Mouse (Mus musculus): ENCODE measurements around the gene Pde4b. TPM values are rescaled to one million over a fixed set of nuclear protein-coding genes. Genes with fewer than 3 reads are reported as not detected.

Gene Pde4b
- polyA plus RNA-seq, 1 experiment from 2014 or later, result 32.1 TPM

DNA sequence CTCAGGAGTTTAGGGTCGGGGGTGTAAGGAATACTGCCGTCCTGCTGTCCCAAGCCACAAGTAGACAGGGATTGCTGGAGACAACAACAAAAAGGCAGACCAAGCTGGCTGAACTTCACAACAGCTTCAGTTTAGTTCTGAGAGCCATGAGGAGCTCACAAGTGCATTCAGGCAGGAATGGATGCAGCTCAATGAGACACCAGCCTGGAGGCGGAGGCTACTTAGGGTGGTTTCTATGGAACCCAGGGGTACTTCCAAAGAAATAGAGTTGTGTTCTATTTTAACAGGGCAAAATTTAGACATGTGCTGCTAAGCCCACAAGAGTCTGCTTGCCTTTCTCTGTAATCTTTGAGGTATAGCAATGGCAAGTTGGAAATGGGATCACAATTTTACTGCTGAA, 336.8 kb downstream of the Pde4b start:
- Histone ChIP-seq H3K27ac (ENCODE audit: low read length) (no peak overlapping the region), H3K4me2 (ENCODE audit: low read length) (no peak overlapping the region), H3K27me3 (replicated peaks; ENCODE audit: control insufficient read depth, insufficient read depth, low read length) (no peaks in the 10 kb centered on the region), H3K9ac (replicated peaks; ENCODE audit: low read depth, low read length) (no peak overlapping the region), H3K4me1 (replicated peaks; ENCODE audit: control insufficient read depth, insufficient read depth, low read length) (peaks cover 10% of the 10 kb centered on the region; the same call in 1 of the 2 replicates), H3K4me3 (replicated peaks; ENCODE audit: low read length) (no peak overlapping the region), H3K36me3 (ENCODE audit: control insufficient read depth, insufficient read depth) (no peaks in the 10 kb centered on the region), H3K9me3 (ENCODE audit: control insufficient read depth, low read length) (no peaks in the 10 kb centered on the region)
- 84% methylated on average over 3 of the region's 3 CpGs for WGBS
- no peak for ATAC-seq

DNA sequence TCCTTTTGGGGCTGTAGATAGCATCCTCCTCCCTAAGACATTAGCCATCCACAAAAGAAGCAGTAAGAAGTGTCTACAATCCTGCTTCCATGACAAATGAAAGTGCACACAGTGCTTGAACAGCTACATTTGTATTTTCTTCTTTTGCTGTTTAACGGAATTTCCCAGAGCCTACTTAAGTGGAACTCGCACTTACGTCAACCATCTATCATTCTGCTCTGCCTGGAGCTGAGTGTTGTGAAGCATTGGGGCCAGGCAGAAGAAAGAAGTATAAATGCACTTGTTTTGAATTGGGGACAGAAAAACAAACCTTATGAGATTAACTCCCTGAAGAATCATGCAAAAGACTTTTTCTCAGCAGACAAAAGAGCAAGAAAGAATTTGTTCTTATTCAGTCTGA, 338.1 kb downstream of the Pde4b start:
- Histone ChIP-seq H3K9ac (replicated peaks; ENCODE audit: low read depth, low read length) (no peak overlapping the region), H3K27ac (ENCODE audit: low read length) (no peak overlapping the region), H3K4me2 (ENCODE audit: low read length) (no peak overlapping the region), H3K36me3 (ENCODE audit: control insufficient read depth, insufficient read depth) (no peaks in the 10 kb centered on the region), H3K9me3 (ENCODE audit: control insufficient read depth, low read length) (no peaks in the 10 kb centered on the region), H3K27me3 (replicated peaks; ENCODE audit: control insufficient read depth, insufficient read depth, low read length) (no peaks in the 10 kb centered on the region), H3K4me3 (replicated peaks; ENCODE audit: low read length) (no peak overlapping the region), H3K4me1 (replicated peaks; ENCODE audit: control insufficient read depth, insufficient read depth, low read length) (peaks cover 10% of the 10 kb centered on the region; the same call in 1 of the 2 replicates)
- WGBS, result 73% methylated on average over 3 of the region's 3 CpGs
- ATAC-seq, result no peak

DNA sequence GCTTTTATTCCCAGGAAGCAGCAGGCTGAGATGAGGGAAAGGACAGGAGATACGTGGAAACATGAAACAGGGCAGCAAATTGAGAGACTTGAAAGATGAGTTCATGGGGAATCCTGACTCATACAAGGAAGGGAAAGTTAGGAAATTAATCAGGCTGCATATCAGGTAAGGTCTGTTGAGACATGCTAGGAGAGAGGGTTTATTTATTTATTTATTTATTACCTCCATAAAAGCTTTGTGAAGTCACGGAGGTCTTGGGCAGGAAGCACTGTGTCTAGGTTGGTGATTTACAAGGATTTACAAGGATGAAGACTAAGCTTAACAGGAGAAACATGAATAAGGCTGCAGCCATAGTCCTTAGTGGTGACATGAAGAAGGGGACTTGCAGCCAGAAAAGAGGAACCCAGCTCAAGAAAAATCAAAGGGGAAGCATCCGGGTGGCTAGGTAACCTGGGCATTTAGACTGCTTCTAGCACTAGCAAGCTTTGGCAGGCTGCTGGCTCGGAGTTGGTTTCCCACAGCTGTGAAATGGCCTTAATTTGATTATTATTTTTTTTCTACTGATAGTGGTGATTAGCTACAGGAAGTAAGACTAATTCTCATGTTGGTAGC, 342.5 kb downstream of the Pde4b start:
- H3K4me3 ChIP-seq (replicated peaks; ENCODE audit: low read length), result no peak overlapping the region
- H3K4me1 ChIP-seq (replicated peaks; ENCODE audit: control insufficient read depth, insufficient read depth, low read length), result peaks cover 7% of the 10 kb centered on the region
- H3K27ac ChIP-seq (ENCODE audit: low read length), result no peak overlapping the region
- 72% methylated on average over 4 of the region's 4 CpGs for WGBS
- H3K9ac ChIP-seq (replicated peaks; ENCODE audit: low read depth, low read length), result no peak overlapping the region
- ATAC-seq, result no peak
- H3K27me3 ChIP-seq (replicated peaks; ENCODE audit: control insufficient read depth, insufficient read depth, low read length), result no peaks in the 10 kb centered on the region
- no peaks in the 10 kb centered on the region for H3K9me3 ChIP-seq (ENCODE audit: control insufficient read depth, low read length)
- H3K36me3 ChIP-seq (ENCODE audit: control insufficient read depth, insufficient read depth), result no peaks in the 10 kb centered on the region
- H3K4me2 ChIP-seq (ENCODE audit: low read length), result no peak overlapping the region

DNA sequence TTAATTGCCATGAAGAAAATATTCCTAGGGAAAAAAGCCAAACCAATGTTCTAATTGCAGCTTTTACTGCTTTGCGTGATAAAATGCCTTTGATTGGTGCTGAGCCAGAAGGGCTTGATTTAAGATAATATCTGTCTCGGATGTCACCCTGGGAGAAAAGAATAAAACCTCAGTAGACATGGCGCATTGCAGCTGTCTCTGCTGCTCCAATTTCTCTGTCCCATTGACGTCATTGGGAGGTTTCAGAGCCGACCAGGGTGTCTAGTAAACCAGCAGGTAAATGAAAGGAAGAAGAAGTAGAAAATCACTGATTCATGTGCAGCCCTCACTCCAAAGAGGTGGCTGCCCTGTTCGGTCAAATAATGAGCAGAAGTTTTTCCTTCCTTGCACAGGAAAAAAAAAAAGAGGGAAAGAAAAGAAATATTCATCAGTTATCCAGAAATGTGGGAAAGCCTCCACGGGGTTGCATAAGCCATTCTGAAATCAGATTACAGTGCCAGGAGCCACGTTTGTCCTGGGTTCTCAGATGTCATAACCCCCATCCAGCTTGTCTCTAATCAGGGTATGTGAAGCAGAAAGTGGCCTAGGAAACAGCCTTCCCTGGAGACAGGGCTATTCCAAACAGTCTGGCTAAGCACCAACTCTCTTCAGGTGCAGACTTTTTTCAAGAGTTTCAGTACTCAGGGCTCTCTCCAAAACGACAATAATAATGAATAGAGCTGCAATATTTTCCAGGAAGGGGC, 344.9 kb downstream of the Pde4b start:
- peak overlapping the region; percentile 10; the same call in 1 of the 2 replicates for H3K4me2 ChIP-seq (ENCODE audit: low read length)
- H3K27me3 ChIP-seq (replicated peaks; ENCODE audit: control insufficient read depth, insufficient read depth, low read length), result no peaks in the 10 kb centered on the region
- peak overlapping the region; percentile 17; the same call in 1 of the 2 replicates for H3K27ac ChIP-seq (ENCODE audit: low read length)
- H3K4me3 ChIP-seq (replicated peaks; ENCODE audit: low read length), result no peak overlapping the region
- peaks cover 7% of the 10 kb centered on the region for H3K4me1 ChIP-seq (replicated peaks; ENCODE audit: control insufficient read depth, insufficient read depth, low read length)
- 19% methylated on average over 9 of the region's 9 CpGs for WGBS
- ATAC-seq, result peak; percentile 38; the same call in 1 of the 2 replicates
- no peaks in the 10 kb centered on the region for H3K9me3 ChIP-seq (ENCODE audit: control insufficient read depth, low read length)
- no peak overlapping the region for H3K9ac ChIP-seq (replicated peaks; ENCODE audit: low read depth, low read length)
- H3K36me3 ChIP-seq (ENCODE audit: control insufficient read depth, insufficient read depth), result no peaks in the 10 kb centered on the region

DNA sequence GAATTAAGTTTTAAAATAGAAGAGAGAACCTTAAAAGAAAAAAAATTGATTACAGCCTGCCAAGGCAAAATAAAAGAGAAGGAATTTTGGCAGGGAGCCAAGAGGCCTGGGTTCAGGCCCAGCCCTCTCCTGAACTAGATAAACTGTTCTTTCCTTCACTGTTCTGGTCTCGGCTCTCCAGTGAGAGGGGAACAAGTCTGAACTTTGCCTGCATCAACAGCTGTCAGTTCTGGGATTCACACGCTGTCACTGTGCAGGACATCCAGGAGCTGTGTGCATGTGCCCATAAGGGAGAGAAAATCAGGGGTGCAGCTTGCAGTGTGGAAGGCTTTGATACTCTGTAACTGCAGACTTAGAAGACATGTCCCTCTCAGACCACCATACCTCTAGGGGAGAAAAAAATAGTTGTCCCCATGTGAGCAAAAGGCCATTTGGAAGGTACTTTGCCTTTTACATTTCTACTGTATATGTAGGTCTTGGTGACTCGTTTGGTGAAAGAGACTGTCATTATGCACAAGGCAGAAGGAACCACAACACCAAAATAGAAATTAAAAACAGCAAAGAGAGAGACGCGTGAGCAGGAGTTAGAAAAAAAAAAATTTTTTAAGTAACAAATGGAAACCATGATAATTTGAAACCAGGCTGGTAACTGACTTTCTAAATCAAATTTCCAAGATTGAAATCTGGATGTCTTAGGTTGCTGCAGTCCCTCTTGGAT, 352.2 kb downstream of the Pde4b start:
- 39% methylated on average over 5 of the region's 5 CpGs for WGBS

DNA sequence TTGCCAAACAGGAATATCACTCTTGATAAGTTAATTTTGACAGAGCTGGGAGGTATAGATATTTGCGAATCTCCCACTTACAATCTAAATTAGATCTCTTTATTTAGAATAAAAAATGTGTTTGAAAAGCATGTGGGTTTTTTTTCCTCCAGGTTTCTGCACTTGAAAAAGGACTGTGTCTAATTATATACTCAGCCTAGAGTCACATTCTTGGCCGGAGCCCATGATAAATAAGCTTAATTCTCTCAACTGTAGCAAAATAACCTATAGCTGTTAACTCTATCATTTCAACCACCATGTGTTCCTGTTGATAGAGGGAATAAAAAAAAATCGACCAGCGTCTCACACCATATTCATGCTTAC, 352.8 kb downstream of the Pde4b start:
- Histone ChIP-seq H3K27me3 (replicated peaks; ENCODE audit: control insufficient read depth, insufficient read depth, low read length) (no peaks in the 10 kb centered on the region), H3K4me3 (replicated peaks; ENCODE audit: low read length) (no peak overlapping the region), H3K9me3 (ENCODE audit: control insufficient read depth, low read length) (no peaks in the 10 kb centered on the region), H3K4me2 (ENCODE audit: low read length) (no peak overlapping the region), H3K4me1 (replicated peaks; ENCODE audit: control insufficient read depth, insufficient read depth, low read length) (peaks cover 10% of the 10 kb centered on the region), H3K36me3 (ENCODE audit: control insufficient read depth, insufficient read depth) (no peaks in the 10 kb centered on the region), H3K9ac (replicated peaks; ENCODE audit: low read depth, low read length) (no peak overlapping the region), H3K27ac (ENCODE audit: low read length) (no peak overlapping the region)
- ATAC-seq, result no peak
- WGBS, result 41% methylated on average over 4 of the region's 4 CpGs

More for the DNA sequence above, 352.2 kb downstream of the Pde4b start:
- Histone ChIP-seq H3K4me1 (replicated peaks; ENCODE audit: control insufficient read depth, insufficient read depth, low read length) (peaks cover 10% of the 10 kb centered on the region), H3K4me3 (replicated peaks; ENCODE audit: low read length) (no peak overlapping the region), H3K27ac (ENCODE audit: low read length) (no peak overlapping the region; the same call in 1 of the 2 replicates), H3K9ac (replicated peaks; ENCODE audit: low read depth, low read length) (no peak overlapping the region), H3K9me3 (ENCODE audit: control insufficient read depth, low read length) (no peaks in the 10 kb centered on the region), H3K36me3 (ENCODE audit: control insufficient read depth, insufficient read depth) (no peaks in the 10 kb centered on the region), H3K27me3 (replicated peaks; ENCODE audit: control insufficient read depth, insufficient read depth, low read length) (no peaks in the 10 kb centered on the region), H3K4me2 (ENCODE audit: low read length) (no peak overlapping the region)
- ATAC-seq, result peak; percentile 59; the same call in 1 of the 2 replicates

DNA sequence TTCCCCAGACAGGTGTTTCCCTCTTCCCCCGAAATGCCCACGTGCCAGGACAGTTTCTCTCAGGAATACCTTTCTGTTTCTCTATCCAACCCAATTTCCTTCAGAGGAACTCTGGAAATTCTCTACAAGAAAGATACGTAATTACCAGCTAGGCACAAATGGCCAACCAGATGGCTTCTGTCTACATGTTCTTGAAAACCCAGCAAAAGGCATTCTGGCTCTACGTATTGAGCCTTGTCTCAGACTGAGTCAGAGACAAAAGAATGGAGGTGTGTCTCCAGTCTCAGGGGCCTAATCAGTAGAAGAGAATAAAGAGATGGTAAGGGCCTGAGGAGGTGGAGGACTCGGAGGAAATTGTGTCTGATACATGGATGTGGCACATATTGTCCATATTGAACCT, 356.2 kb downstream of the Pde4b start:
- H3K4me2 ChIP-seq (ENCODE audit: low read length), result no peak overlapping the region
- H3K36me3 ChIP-seq (ENCODE audit: control insufficient read depth, insufficient read depth), result no peaks in the 10 kb centered on the region
- H3K4me3 ChIP-seq (replicated peaks; ENCODE audit: low read length), result no peak overlapping the region
- H3K27me3 ChIP-seq (replicated peaks; ENCODE audit: control insufficient read depth, insufficient read depth, low read length), result no peaks in the 10 kb centered on the region
- no peaks in the 10 kb centered on the region for H3K9me3 ChIP-seq (ENCODE audit: control insufficient read depth, low read length)
- H3K4me1 ChIP-seq (replicated peaks; ENCODE audit: control insufficient read depth, insufficient read depth, low read length), result peaks cover 10% of the 10 kb centered on the region
- H3K9ac ChIP-seq (replicated peaks; ENCODE audit: low read depth, low read length), result no peak overlapping the region
- no peak; the same call in 1 of the 2 replicates for ATAC-seq
- H3K27ac ChIP-seq (ENCODE audit: low read length), result no peak overlapping the region
- 33% methylated on average over 5 of the region's 5 CpGs for WGBS

DNA sequence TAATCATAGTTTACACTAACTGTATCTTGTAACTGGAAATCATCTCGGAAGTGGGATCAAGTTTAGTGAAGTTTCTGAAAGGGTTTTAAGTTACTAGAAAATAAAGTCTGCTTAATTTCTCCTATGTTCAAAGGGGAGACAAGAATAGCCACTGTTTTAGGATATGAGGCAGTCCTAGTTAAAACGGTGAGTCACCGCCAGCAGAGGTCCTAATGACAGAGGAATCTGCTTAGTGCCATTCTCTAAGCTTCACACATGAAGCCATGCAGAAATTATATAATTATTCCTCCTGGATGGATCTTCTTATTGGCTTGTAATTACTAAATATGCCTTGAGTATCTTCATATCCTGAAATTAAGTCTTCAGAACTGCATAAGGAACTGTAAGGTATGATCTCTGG, 357.2 kb downstream of the Pde4b start:
- H3K27me3 ChIP-seq (replicated peaks; ENCODE audit: control insufficient read depth, insufficient read depth, low read length), result no peaks in the 10 kb centered on the region
- 19% methylated on average over 3 of the region's 3 CpGs for WGBS
- peaks cover 7% of the 10 kb centered on the region for H3K4me1 ChIP-seq (replicated peaks; ENCODE audit: control insufficient read depth, insufficient read depth, low read length)
- no peaks in the 10 kb centered on the region for H3K9me3 ChIP-seq (ENCODE audit: control insufficient read depth, low read length)
- no peaks in the 10 kb centered on the region for H3K36me3 ChIP-seq (ENCODE audit: control insufficient read depth, insufficient read depth)
- H3K4me2 ChIP-seq (ENCODE audit: low read length), result no peak overlapping the region
- no peak overlapping the region for H3K27ac ChIP-seq (ENCODE audit: low read length)
- no peak overlapping the region for H3K4me3 ChIP-seq (replicated peaks; ENCODE audit: low read length)
- no peak overlapping the region for H3K9ac ChIP-seq (replicated peaks; ENCODE audit: low read depth, low read length)
- no peak for ATAC-seq

DNA sequence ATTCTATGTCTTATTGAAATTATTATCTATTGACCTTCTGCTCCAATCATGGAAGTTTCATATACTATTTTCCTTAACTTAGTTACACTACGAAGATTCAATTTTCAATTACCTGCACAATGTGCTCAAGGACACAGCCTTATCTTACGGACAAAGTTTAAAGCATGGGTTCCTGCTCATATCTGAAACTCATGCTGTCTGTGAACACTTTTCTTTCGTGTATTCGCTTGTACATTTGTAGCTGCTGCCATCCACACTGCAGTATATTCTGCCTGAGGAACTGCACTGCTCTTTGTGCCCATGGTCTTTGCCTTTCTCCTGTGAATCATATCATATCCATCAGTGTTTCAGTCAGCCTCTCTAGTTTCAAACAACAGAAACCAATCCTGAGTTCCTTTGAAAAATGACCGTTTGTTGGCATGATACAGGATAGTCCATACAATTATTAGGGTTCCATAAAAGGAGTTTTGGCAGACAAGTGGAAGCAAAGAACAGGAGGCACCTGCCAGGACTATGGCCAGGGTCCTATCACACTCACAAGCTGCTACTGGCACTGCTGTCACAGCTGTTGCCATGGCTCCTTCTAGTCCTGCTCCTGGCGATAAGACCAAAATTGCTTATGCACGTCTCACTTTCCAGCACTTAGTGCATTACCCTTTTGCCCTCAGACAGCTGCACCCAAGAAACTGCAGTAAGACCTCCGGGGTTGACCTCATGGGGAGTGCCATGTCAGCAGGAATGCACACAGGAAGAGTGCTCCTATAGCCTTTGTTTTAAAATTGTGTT, 359.0 kb downstream of the Pde4b start:
- no peaks in the 10 kb centered on the region for H3K27me3 ChIP-seq (replicated peaks; ENCODE audit: control insufficient read depth, insufficient read depth, low read length)
- no peaks in the 10 kb centered on the region for H3K36me3 ChIP-seq (ENCODE audit: control insufficient read depth, insufficient read depth)
- ATAC-seq, result no peak
- H3K27ac ChIP-seq (ENCODE audit: low read length), result no peak overlapping the region
- H3K9ac ChIP-seq (replicated peaks; ENCODE audit: low read depth, low read length), result no peak overlapping the region
- H3K4me2 ChIP-seq (ENCODE audit: low read length), result no peak overlapping the region
- H3K9me3 ChIP-seq (ENCODE audit: control insufficient read depth, low read length), result no peaks in the 10 kb centered on the region
- no peak overlapping the region for H3K4me3 ChIP-seq (replicated peaks; ENCODE audit: low read length)
- WGBS, result 81% methylated on average over 8 of the region's 8 CpGs
- peaks cover 5% of the 10 kb centered on the region for H3K4me1 ChIP-seq (replicated peaks; ENCODE audit: control insufficient read depth, insufficient read depth, low read length)
